Mouse (Mus musculus): ENCODE data around the gene Gm6217.
A peak's percentile ranks its signal among the peaks of the same experiment; 100 is the strongest.
"Not testable (repeated sequence)": the region's sequence is repeated elsewhere in the genome, so short reads cannot be mapped to it uniquely, and the experiment has no call there.

Gm6217 gene

GRCm38 (mm10) chr1:82931326-82931725 is at the start of gene Gm6217:
Gm6217 (minus strand) TSS chr1:82931399.
- DNase-seq (ENCODE audit: low read depth, low spot score) = not testable (repeated sequence)

DNA sequence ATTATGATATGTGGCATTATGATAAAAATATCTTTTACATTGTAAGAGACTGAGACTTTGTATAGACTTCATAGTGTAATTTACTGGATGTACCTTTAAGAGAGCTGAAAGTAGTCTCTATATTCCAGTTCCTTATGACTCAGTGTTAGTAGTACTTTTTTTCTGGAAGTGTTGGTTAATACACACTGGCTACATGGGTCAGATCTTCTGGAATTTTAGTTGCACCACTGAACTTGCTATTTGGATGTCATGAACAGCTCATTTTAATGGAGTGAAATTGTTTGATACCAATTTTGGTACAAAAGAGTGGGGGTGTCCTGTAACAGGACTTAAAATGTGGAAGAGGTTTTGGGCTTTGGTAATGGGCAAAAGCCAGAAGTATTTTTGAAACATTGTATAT is 46.6 kb upstream of the Gm6217 start:
- DNase-seq (ENCODE audit: low read depth, low spot score) = no peak

DNA sequence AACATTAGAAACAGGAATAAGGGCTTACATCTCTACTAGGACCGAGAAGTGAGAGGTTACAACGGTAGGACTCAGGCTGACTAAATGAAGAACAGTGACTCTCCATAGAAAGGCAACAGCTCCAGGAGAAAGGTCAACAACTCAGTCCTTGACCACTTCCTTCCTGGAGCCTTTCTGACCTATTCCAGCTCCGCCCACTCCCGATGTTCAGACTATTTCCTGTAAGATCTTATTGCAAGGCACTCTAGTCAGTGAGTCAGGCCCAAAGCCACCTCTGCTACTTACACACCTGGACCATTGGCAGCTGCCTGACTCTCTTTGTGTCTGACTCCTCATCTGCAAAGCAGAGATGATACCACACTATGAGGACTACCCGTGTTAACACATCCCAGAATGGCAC is 44.6 kb upstream of the Gm6217 start:
- DNase-seq (ENCODE audit: low read depth, low spot score) = no peak

DNA sequence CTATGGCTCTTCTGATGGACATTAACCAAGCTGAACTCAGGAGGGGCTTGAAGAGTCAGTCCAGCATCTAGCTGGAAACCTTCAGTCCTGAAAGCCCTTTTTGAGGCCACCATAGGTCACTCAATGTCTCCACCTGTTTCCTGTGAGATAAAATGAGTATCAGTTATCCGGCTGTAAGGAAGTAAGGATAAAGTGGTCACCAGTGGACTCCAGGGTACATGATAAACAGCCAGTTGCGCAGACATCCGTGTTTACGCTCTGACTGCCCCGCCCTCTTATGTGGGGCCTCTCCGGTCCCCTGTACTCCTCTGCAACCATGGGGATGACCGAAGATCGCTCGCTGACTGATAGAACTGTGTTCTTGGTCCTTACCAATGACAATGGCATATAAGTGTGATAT is 43.1 kb upstream of the Gm6217 start:
- no peak for DNase-seq (ENCODE audit: low read depth, low spot score)

GRCm38 (mm10) chr1:82973901-82974300 is 42.7 kb upstream of the Gm6217 start:
- DNase-seq (ENCODE audit: low read depth, low spot score) = no peak

- no peak for DNase-seq (ENCODE audit: low read depth, low spot score)
These were observed 42.0 kb upstream of the Gm6217 start for GRCm38 (mm10) chr1:82973244-82973643.

GRCm38 (mm10) chr1:82972046-82972445 is 40.8 kb upstream of the Gm6217 start:
- DNase-seq (ENCODE audit: low read depth, low spot score) = peak; percentile 14

- DNase-seq (ENCODE audit: low read depth, low spot score) = peak; percentile 12
These were observed 35.2 kb upstream of the Gm6217 start for GRCm38 (mm10) chr1:82966413-82966812.

DNA sequence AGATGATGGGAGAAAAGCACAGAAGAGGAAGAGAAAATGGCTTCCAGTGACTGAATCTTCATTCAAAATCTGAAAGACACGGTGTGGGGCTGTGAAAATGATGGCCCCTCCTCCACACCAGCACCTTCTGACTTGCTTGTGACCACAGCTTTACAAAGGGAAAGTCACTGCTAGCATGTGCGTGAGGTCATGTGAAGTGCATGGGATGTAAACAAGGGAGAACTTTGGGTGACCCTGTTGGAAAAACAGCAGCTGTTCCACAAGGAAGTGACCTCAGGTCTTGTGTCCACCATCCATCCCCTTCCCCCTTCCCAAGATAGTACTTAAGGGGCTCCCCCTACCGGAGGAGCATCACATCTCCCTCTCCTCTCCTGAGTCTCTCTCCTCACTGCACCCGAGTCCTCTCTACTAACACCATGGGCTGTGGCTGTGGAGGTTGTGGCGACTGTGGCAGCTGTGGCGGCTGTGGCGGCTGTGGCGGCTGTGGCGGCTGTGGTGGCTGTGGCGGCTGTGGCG is 28.7 kb upstream of the Gm6217 start, which contains the start of gene Gm47955:
Gm47955 (plus strand) TSS at position 417 of the 516 bp plus-strand sequence.
- no peak for DNase-seq (ENCODE audit: low read depth, low spot score)

DNA sequence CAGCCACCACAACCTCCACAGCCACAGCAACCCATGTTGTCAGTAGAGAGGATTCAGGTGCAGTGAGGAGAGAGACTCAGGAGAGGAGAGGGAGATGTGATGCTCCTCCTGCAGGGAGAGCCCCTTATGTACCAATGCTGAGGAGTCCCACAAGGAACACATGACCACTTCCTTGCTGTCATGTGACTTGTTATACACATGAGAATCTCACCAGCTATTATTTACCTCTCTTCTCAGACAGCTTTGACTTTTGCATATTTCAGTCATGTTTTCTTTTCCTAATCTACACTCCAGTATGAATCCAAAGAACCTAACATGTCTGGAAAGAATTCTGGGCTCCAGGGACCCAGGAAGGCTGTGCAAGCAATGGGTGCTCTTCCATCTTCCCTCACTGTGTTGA is 24.7 kb upstream of the Gm6217 start, which contains the start of gene Gm7544:
Gm7544 (minus strand) TSS at position 101 of the 400 bp plus-strand sequence.
- DNase-seq (ENCODE audit: low read depth, low spot score) = not testable (repeated sequence)

GRCm38 (mm10) chr1:82948601-82949000 is 17.4 kb upstream of the Gm6217 start:
- no peak for DNase-seq (ENCODE audit: low read depth, low spot score)

GRCm38 (mm10) chr1:82946029-82946428 is 14.8 kb upstream of the Gm6217 start:
- not testable (repeated sequence) for DNase-seq (ENCODE audit: low read depth, low spot score)

- DNase-seq (ENCODE audit: low read depth, low spot score) = not testable (repeated sequence)
These were observed 12.1 kb upstream of the Gm6217 start, which contains the start of gene A030003K21Rik for GRCm38 (mm10) chr1:82943295-82943694. A030003K21Rik (minus strand) TSS chr1:82943388.

DNA sequence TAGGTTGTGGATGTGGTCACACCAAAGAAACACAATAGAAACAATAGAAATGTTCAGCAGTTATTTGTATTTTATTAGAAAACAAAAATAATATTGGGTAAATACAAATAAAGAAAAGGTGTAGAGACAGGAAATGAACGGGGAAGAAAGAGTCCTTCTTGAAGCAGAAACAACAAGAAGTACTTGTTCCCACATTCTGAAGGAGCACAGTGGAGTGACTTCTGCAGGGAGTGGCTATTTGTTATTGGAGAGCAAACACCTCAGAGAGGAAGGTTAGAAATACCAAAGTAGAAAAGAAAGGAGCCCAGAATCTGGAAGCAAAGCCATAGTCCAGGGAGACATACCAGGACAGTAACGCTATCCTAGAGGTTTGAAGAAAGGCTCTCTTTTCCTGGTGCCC is 11.3 kb upstream of the Gm6217 start:
- DNase-seq (ENCODE audit: low read depth, low spot score) = not testable (repeated sequence)

DNA sequence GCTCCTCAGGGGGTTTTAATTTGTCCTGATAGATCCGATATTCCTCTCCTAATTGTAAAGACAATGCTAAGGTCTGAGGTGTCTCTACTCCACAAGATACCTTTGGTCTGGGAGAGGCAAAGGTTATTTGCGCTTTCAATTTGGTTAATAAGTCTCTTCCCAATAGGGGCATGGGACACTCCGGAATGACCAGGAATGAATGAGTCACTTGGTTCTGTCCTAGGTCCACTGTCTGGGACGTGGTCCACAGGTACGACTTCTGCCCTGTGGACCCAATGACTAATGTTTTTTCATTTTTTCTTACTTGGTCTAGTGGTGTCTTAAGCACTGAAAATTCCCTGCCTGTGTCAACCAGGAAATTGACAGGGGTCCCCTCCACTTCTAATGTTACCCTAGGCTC is 7.5 kb upstream of the Gm6217 start:
- DNase-seq (ENCODE audit: low read depth, low spot score) = no peak

DNA sequence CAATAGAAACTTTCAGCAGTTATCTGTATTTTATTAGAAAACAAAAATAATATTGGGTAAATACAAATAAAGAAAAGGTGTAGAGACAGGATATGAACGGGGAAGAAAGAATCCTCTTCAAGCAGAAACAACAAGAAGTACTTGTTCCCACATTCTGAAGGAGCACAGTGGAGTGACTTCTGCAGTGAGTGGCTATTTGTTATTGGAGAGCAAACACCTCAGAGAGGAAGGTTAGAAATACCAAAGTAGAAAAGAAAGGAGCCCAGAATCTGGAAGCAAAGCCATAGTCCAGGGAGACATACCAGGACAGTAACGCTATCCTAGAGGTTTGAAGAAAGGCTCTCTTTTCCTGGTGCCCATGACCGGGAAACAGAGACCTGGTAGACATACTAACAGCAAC is 641 bp downstream of the Gm6217 start:
- DNase-seq (ENCODE audit: low read depth, low spot score) = not testable (repeated sequence)

- no peak for DNase-seq (ENCODE audit: low read depth, low spot score)
These were observed 6.5 kb downstream of the Gm6217 start, which contains the start of gene A030014E15Rik for GRCm38 (mm10) chr1:82924650-82925049. A030014E15Rik (plus strand) TSS chr1:82924917.

DNA sequence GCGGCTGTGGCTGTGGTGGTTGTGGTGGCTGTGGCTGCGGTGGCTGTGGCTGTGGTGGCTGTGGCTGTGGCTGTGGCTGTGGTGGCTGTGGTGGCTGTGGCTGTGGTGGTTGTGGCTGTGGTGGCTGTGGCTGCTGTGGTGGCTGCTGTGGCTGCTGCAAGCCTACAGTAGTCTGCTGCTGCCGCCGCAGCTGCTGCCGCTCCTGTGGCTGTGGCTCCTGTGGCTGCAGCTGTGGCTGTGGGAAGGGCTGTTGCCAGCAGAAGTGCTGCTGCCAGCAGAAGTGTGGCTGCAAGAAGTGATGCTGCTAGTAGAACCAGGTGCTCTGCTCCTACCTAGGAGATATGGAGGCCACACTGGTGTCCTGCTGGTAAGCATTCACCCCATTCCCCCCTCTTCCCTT is 17.8 kb downstream of the Gm6217 start:
- DNase-seq (ENCODE audit: low read depth, low spot score) = not testable (repeated sequence)

- no peak for DNase-seq (ENCODE audit: low read depth, low spot score)
These were observed 18.2 kb downstream of the Gm6217 start, which contains the start of gene A030005L19Rik for GRCm38 (mm10) chr1:82913025-82913424. A030005L19Rik (plus strand) TSS chr1:82913325.

- DNase-seq (ENCODE audit: low read depth, low spot score) = peak; percentile 22
These were observed 25.3 kb downstream of the Gm6217 start for GRCm38 (mm10) chr1:82905886-82906285.

GRCm38 (mm10) chr1:82901201-82901600 is 30.0 kb downstream of the Gm6217 start:
- no peak for DNase-seq (ENCODE audit: low read depth, low spot score)

DNA sequence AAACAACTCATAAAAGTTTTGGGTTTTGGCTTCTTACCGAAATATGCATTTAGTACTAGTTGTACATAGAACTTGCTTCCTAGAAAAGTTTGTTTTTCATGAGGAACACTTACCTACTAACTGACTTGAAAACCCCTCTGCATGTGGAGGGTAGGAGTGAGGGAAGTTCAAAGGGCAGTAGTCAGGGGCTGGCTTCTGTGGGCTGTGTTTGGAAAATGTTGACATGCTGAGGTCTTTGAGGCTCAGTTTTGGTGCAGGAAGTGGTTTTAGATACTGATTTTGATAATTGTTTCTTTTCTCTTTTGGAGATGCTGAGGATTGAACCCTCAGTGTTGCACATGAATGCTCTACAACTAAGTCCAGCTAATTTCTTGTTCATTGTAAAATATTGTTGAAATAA is 30.6 kb downstream of the Gm6217 start:
- DNase-seq (ENCODE audit: low read depth, low spot score) = no peak

- DNase-seq (ENCODE audit: low read depth, low spot score) = no peak
These were observed 37.9 kb downstream of the Gm6217 start for GRCm38 (mm10) chr1:82893269-82893668.

All from mesoderm, embryonic 11.5 days (tissue).